Mouse (Mus musculus): Measurements from ENCODE around the gene Sbno1.

The Sbno1 gene

GRCm38 (mm10) chr5:124444661-124445561 is 19.1 kb upstream of the Sbno1 start:
- DNase-seq (ENCODE audit: low read depth in 2 of 2, low spot score in 2 of 2), result peak; percentile 32 to 39

- no peak for DNase-seq (ENCODE audit: low read depth in 2 of 2, low spot score in 2 of 2)
Measured at GRCm38 (mm10) chr5:124444208-124444607, 18.4 kb upstream of the Sbno1 start.

GRCm38 (mm10) chr5:124442628-124443027 is 16.8 kb upstream of the Sbno1 start:
- DNase-seq (ENCODE audit: low read depth in 2 of 2, low spot score in 2 of 2), result no peak

GRCm38 (mm10) chr5:124440094-124440701 is 14.4 kb upstream of the Sbno1 start:
- DNase-seq (ENCODE audit: low read depth in 2 of 2, low spot score in 2 of 2), result peak; percentile 31 to 50

DNA sequence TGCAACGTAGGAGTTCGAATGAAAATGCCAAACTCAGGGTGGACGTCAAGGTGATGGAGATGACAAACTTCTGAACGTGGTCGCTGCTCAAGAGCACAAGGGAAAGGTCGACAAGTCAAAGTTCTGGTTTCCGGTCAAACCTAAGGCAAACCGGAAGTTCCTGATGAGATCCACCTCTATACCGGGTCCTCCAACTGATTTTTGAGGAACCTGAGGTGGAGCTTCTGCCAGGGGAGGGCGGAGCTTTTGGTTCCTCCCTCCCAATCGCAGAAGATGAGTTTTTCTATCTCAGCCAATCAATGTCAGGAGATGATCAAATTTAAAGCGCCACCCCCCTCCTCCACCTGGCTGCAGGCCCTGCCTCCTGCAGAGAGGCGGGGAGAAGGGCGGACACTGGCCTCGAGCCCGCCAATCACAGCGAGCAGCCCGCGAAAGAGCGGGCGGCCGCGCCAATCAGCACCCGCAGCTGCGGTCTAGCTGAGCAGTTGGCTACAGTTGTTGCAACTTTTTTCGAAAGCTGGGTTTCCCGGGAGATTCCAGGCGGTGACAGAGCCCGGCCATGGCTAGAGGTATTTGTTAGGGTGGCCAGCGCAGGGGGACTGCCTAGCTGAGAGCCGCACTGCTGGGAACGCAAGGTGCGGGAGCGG is 13.8 kb upstream of the Sbno1 start, which contains the start of gene Kmt5a:
TSS of gene Kmt5a (plus strand) at position 484 of the 647 bp plus-strand sequence.
- peak; percentile 88 to 90 for DNase-seq (ENCODE audit: low read depth in 2 of 2, low spot score in 2 of 2)

DNA sequence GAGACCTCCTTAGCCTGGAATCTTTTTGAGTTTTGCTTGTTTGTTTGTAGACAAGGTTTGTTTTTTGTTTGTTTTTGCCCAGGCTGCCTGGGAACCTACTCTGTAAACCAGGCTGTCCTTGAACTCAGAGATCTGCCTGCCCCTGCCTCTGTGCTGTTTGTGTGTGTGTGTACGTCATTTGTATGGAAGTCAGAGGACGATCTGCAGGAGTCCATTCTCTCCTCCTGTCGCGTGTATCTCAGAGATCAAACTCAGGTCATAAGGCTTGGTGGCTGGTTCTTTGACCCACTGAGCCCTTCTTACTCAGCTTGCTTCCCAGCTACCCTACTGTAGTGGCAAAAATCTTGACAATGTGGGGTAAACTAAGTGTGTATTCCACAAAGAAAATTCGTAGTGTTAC is 12.9 kb upstream of the Sbno1 start:
- DNase-seq (ENCODE audit: low read depth in 2 of 2, low spot score in 2 of 2), result no peak

DNA sequence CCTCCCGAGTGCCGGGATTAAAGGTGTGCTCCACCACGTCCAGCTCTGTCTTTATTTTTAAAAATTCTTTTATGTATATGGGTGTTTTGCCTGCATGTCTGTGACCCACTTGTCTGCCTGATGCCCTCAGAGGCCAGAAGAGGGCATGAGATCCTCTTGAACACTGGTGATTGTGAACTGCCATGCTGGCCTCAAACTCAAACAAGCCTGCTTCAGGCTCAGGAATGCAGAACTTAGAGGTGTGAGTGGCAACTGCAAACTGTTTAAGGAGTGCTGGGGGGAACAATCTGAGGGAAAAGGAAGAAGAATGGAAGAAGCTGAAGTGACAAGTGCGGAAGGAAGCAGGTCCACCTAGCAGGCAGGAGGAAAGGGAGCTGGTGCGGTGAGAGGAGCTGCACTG is 12.4 kb upstream of the Sbno1 start:
- no peak for DNase-seq (ENCODE audit: low read depth in 2 of 2, low spot score in 2 of 2)

GRCm38 (mm10) chr5:124433048-124433447 is 7.2 kb upstream of the Sbno1 start:
- DNase-seq (ENCODE audit: low read depth in 2 of 2, low spot score in 2 of 2), result no peak

DNA sequence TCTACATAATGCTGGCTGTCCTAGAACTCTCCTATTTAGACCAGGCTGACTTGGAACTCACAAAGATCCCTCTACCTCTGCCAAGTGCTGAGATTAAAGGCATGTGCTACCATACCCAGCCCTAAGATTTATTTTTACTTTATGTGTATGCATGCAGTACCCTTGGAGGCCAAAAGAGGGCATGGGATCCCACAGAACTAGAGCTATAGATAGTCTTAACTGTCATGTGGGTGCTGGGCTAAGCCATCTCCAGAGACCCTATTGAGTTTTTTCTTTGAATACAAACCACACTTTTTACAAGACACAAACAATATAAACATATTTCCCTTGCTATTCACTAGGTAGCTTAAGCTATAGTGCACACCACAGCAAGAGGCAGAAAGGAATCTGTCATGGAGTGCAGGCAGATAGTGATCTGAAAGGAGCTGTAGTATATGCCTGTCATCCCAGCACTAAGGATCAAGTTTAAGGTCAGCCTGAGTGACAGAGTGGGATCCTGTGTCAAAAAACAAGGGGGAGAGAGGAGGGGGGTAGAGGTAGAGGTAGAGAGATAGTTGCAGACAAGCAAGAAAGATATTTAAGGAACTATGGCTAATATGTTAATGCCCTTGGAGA is 6.7 kb upstream of the Sbno1 start:
- peak; percentile 58 to 72 for DNase-seq (ENCODE audit: low read depth in 2 of 2, low spot score in 2 of 2)

- DNase-seq (ENCODE audit: low read depth in 2 of 2, low spot score in 2 of 2), result no peak
Measured at GRCm38 (mm10) chr5:124426475-124427071, 772 bp upstream of the Sbno1 start.

GRCm38 (mm10) chr5:124424723-124425411 is 934 bp downstream of the Sbno1 start:
- DNase-seq (ENCODE audit: low read depth in 2 of 2, low spot score in 2 of 2), result peak in 1 of 2 experiments; percentile 20

DNA sequence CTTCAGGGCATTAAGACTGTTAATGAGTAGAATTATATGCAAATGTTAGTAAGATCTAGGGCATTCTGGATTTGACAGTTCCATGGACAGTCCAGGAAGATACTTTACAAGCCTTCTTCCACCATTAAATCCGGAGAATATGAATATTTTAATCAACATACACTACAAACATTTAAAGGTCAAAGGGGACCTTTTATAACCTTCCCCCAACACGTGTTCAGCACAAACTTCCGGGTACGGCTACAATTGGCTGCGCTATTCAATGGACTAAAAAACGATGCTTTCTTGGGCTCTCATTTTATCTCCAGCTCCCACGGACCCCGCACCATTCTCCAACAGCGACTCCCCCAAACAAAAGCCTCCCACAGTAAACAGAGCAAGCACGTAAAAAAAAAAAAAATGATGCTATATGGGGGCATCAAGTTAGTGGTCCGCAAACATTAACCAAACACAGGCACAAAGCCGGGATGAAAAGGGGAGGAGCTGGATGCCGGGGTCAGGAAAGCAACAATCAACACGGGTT is 1.5 kb downstream of the Sbno1 start:
- no peak for DNase-seq (ENCODE audit: low read depth in 2 of 2, low spot score in 2 of 2)

DNA sequence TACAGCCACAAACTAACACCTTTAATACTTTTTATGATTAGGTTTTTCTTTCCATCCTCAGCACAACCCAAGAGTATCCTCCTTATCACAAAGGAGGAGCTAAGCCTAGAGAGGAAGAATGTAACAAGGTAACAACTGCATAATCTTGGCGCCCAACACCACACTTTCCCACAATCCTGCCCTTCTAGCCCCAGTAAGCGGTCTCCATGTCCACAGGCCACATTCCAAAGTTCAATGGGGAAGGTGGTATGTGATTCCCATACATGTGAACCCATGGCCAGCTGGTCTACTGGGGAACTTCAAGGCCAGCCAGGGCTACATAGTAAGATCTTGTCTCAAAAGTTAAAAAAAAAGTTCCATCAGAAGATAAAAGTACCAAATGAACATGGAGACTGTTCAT is 4.0 kb downstream of the Sbno1 start:
- no peak for DNase-seq (ENCODE audit: low read depth in 2 of 2, low spot score in 2 of 2)

GRCm38 (mm10) chr5:124418903-124419302 is 6.9 kb downstream of the Sbno1 start:
- no peak for DNase-seq (ENCODE audit: low read depth in 2 of 2, low spot score in 2 of 2)

- no peak for DNase-seq (ENCODE audit: low read depth in 2 of 2, low spot score in 2 of 2)
Measured at GRCm38 (mm10) chr5:124412163-124412562, 13.6 kb downstream of the Sbno1 start.

DNA sequence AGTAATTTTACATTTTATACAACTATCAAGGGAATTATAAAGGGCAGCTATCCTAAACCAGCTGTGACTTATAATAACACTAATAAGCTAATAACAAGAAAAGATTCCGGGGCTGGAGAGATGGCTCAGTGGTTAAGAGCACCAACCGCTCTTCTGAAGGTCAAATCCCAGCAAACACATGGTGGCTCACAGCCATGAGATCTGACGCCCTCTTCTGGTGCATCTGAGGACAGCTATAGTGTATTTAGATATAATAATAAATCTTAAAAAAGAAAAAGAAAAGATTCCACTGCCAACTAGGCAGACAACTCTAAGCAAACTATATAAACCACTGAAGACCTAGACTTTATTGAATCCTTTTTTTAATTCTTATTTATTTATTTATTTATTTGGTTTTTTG is 15.0 kb downstream of the Sbno1 start:
- no peak for DNase-seq (ENCODE audit: low read depth in 2 of 2, low spot score in 2 of 2)

DNA sequence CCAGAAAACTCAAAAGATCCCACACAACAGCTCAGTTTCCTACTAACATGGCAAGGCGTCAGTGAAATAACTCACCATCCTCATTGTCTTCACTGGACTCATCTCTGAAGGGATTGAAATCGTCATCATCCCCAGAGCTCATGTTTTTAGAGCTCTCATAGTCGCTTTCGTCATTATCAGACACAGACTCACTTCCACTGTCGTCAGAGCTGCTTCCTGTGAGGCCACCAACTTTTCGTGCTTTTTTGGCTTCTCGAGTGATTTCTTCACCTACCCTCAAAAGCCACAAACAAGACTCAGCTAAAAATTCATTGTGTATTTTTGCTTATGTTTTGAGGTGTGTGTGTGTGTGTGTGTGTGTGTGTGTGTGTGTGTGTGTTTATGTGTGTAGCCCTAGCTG is 32.1 kb downstream of the Sbno1 start:
- no peak for DNase-seq (ENCODE audit: low read depth in 2 of 2, low spot score in 2 of 2)

DNA sequence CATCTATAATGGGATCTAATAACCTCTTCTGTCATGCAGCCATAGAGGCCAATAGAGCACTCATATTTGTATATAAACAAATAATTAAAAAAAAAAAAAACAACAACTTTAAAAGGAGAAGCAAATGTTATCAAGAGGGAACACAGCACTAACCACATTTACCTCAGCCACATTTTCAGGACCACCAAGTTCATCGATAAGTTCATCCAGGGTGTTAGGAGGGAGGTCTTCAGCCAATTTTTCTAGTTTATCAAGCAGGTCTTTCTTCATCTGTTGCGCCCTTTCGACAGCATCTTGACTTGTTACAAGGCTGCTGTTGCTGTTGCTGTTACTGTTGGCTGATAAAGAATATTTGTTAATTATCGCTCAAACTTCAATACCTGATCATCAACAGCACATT is 33.4 kb downstream of the Sbno1 start:
- no peak for DNase-seq (ENCODE audit: low read depth in 2 of 2, low spot score in 2 of 2)

- no peak for DNase-seq (ENCODE audit: low read depth in 2 of 2, low spot score in 2 of 2)
Measured at GRCm38 (mm10) chr5:124387932-124388331, 37.9 kb downstream of the Sbno1 start.

GRCm38 (mm10) chr5:124380121-124380520 is 45.7 kb downstream of the Sbno1 start:
- DNase-seq (ENCODE audit: low read depth in 2 of 2, low spot score in 2 of 2), result no peak
